Mouse (Mus musculus) adrenal gland, adult 8-10 months (tissue): Measurements from ENCODE around the gene Cacna1b. TPM values are rescaled to one million over a fixed set of nuclear protein-coding genes. Genes with fewer than 3 reads are reported as not detected.

Source experiments
- DNase-seq: peaks from one replicate; pipeline ENCODE4 v3.0.0; 2022
- total RNA-seq, 4 experiments: library from RNA; stranded (reverse); gene quantifications; 2 replicates each; pipeline ENCODE4 v1.2.4; 2022

Cacna1b gene
- total RNA-seq, result 1 to 10 TPM; 3.1 to 5.4 (median 4.2) TPM

DNA sequence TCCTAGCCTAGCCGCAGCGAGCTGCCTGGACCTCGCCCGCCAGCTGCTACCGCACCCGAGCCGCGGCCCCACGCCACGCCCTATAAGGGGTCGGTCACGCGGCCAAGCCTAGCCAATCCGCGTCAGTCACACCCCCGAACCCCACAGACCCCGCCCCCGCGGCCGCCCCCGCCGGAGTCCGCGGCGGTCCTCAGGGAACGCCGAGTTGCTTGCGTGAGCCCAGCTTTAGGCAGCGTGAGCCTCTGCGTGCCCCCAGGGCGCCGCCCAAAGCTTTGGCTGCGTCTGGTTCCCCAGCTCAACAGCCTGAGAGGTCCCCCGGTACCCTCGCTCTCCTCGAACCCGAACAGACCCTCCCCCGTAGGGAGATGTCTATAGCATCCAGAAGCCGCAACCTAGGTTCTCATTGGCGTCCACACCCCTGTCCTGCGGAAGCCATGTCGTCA is at the start of gene Cacna1b:
Cacna1b (minus strand) TSS at position 38 of the 443 bp plus-strand sequence.
- peak; percentile 42 for DNase-seq

DNA sequence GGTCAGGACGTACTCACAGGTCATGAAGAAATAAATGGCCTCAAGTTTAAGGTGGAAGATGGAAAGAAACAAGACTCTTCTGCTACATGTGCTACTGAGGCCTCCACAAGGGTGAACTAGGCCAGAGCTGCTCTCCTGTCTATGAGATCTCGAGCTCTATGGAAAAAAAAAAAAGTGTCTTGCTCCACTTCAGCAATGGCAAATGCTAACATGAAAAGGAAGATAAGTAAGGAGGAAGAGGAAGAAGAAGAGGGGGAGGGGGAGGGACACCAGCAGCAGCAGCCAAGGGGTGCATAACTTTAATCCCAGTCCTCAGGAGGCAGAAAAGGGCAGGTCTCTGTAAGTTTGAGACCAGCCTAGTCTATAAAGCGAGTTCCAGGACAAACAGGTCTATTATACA is 46.8 kb upstream of the Cacna1b start:
- no peak for DNase-seq

DNA sequence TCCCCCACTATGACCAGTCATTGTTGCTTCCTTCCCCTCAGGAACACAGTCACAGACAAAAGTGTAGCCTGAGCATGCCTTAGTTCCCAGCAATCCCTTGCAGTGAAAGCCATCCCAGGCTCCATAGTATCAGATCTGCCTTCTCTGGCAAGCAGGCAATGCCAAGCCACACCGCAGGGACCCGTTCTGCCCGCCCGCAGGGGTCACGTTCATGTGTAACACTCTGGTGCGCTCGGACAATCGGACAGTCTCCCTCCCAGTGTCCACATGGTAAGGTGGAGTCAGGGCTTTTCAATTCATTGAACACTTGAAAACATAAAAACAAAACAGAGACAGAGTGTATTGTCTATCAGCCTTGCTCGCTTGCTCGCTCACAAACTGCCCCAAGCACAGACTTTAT is 44.7 kb upstream of the Cacna1b start:
- no peak for DNase-seq

DNA sequence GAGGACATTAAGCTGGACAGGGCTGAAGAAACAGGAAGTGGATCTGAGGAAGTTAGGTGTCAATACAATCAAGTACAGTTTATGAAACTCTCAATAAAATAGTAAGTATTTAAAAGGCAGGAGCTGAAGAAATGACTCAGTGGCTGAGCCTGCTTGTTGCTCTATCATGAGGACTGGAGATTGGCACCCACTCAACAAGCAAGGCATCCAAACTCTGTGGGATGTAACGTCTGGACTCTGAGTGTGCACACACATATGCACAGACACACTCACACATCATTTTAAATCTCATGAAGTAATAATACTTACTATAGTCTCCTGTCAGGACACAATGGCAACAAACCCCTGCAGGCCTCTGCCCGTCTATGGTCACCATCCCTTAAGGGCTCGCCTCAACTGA is 44.1 kb upstream of the Cacna1b start:
- no peak for DNase-seq

DNA sequence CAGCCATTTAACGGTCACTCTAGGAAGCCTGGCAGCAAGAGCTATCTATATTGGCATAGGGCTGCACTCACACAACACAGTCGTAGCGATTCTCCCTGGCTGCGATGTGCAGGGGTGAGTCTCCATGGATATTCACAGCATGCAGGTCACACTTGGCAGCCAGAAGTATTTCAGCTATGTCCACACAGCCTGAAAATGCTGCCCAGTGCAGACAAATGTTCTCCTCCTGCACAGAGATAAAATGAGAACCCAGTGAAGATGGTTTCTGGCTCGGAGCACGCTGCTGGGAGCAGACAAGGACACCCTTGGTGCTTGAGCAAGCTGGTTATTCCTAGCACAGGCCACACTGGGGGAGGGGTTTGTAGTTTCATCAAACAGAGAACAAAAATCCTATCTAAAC is 43.2 kb upstream of the Cacna1b start:
- DNase-seq, result no peak

DNA sequence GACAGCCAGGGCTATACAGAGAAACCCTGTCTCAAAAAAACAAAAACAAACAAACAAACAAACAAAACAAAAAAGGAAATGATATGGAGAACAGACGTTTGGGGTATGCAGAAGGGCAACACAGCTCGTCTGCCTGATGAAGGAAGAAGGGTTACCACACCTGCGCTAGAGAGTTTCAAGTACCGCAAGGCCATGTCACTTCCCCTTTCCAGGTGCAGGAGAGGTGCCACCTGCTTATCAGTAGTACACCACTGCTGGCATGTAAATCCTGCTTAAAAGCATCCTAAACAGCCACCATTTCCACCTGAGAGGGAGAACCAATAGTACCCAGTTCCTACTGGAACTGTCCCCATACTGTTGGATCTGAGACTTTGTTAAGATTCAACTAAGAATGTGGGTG is 42.7 kb upstream of the Cacna1b start:
- no peak for DNase-seq

DNA sequence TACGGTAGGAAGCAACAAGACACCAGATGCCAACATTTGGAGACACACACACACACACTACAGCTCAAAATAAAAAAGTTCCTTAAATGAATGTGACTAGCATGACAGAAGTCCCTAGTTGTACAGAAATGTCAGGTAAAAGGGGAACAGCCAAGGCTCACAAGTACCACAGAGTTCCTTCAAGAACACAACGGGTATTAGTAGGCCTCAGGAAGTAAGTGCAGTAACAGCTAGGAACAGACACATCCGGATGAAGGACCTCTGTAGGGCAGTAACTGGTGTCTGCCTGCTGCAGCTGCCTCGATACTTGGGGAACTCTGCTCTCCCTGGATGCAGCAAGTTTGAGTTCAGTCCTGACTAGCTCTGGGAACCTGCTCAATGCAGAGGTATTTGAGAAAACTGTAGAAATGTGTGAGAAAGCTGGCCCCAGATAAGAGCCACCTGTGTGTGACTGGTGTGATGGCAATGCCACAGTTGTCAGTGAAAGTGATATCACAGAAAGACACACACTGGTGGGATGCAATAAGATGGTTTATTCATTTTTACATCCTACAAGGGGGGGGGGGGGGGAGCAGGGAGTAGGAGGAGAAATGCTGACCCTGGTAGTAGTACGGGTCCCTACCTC is 34.0 kb upstream of the Cacna1b start:
- no peak for DNase-seq

DNA sequence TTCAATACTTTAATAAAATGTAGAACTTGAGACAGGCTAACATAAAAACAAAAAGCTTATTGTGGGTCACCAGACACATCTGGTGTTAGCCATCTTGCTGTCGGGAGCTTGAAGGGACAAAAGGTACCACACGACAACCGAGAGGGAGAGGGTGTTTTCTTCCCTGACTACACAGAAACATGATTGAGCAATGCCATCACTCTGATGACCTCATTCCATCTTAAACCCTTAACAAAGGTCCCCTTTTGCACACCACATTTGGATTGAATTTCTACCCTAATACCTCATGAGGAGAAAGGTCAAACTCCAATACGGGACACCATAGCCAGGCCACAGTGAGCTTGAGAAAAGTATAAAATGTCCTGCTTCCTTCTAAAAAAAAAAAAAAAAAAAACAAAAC is 24.3 kb upstream of the Cacna1b start:
- DNase-seq, result no peak

DNA sequence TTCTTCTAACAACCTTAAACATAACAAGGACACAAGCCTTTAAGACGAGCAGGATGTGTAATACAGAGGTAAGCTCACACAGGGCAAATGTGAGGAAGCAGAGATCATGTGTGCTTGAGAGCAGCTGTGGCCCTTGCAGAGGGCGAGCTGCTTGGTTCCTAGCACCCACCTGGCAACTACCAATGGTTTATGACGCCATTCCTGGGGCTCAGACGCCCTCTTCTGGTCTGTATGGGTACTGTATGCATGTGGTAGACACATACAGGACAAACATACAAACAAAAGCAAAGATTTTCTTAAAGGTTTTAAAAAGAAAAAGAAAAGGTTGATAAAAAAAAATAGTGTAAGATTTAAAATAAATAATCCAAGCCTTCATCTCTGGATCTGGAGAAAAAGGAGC is 18.3 kb upstream of the Cacna1b start:
- no peak for DNase-seq

DNA sequence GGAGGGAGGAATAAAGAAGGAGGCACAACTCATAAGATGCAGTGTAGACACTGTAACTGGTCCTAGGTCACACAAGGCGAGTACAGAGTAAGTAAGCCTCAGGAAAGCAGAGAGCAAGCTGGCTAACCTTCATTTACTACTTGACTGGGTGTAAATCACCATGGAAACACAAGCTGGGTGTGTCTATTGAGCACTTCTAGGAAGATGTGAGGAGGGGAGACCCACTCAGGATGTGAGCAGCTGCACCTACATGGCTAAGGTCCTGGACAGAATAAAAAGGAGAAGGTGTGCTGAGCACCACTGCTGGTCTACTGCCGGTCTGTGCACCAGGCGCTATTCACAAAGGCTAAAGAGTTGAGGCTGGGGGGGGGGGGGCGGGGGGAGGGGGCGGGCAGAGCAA is 13.9 kb upstream of the Cacna1b start:
- DNase-seq, result no peak

DNA sequence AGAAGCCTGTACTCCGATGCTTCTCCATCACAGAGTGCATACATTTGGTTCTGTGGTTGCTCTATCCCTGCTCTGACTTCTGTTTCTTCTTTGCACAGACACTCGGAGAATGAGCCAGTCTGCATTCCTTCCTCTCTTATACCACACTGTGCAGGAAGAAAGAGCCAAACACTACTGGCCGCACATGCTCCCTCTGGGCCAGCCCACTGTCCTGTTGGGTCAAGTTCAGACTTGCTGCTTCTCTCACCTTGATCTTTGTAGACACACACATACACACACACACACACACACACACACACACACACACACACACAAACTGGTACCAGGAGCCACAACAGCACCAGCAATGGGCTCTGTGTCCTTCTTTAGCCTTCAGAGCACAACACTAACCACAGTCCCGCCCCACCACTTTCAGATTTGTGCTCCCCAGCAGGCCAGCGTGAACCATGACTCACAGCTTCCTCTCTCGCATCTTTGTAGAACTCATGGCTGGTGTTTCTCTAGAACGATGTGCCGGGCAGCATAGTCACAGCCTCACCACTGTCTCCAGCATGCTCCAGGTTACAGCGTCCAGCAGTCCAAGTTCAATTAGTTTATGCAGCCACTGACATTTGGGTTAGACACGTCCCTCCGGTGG is 13.1 kb upstream of the Cacna1b start:
- DNase-seq, result no peak

DNA sequence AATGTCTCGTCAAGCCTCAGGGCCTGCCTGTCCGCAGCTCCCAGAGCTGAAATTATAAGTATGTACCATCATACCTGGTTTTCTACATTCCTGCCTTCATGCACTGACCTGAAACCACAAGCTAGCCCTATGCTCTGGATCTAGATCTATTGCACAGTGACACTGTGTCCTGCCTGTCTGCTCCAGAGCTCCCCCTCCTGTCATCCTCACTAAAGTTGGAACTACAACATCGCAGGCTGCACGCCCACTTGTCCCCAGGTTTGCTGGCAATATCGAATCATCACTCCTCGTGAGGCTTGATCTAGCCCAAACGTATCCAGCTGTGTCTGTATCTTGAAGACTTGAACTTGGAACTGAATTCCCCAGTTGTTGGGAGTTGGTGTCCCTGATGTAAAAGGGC is 11.9 kb upstream of the Cacna1b start:
- DNase-seq, result no peak

DNA sequence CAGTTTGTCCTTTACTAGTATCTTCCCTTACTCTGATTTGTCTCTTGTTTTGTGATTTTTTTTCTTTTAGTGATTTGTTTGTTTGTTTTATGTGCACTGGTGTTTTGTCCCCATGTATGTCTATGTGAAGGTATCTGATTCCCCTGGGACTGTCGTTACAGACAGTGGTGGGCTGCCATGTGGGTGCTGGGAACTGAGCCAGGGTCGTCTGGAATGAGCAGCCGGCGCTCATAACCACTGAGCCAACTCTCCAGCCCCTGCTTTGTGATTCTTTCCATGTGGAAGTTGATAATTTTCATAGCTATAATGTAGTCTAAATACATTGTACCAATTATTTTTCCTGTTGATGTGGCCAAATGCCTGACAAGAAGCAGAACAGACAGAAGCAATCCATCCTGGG is 7.9 kb upstream of the Cacna1b start:
- no peak for DNase-seq

DNA sequence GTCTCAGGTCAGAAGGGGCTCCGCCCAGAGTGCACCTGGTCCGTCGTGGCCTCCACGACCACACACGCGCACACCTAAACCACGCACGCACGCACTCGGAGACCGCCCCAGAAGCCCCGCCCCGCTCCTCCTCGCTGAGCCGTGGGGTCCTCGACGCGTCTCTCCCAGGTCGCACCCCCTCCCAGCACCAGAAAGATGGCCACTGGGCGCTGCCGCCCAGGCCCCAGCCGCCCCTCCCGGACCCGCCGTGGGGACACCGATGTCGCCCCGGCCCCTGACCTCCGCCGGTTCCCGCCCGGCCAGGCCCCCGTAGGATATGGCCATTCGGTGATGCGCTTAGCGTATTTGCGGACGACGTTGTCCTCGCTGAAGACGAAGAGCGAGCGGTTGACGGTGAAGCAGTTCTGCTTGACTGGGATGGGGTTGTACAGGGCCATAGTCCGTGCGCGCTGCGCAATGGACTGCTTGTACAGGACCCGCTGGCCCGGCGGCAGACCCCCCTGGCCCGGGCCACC is 449 bp downstream of the Cacna1b start:
- no peak for DNase-seq

DNA sequence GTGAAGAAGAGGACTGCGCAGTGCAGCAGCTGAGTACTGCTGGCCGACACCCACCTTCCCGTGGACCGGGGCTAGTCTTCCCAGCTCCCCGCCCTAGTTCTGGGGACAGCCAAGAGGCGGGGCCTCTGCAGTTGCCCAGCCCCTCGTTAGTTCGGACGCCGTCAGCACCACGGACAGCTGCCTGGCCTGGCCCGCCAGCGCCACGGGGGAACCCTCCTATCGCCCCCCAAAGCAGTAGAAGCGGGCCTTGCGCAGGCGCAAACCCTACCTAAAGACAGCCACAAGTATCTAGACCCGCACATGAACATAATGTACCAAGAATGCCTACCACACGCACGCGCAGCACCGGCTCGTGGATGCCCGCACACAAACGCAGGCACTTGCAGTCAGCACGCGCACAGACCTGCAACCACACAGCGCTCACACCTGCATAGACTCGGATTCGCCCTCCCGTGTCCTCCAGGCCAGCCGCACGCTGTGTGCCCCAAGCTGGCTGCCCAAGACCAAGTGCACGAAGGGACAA is 968 bp downstream of the Cacna1b start:
- DNase-seq, result peak; percentile 7

DNA sequence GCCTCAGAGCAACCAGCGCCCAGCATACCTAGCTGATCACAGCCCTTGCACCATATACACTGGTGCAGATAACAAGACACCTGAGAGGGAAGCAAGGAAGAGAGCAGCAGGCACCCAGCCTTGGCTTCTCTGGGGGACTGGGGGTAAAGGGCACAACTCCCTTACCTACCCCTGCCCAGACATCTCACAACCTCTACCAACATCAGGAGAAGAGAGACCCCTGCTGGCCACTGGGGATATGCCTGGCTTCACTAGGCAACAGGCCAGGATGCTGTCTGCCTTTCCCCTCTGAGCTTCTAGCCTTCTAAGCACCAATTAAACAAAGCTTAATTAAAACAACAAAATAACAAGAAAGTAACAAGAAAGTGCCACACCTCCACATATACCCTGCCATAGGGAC is 7.7 kb downstream of the Cacna1b start:
- peak; percentile 9 for DNase-seq

DNA sequence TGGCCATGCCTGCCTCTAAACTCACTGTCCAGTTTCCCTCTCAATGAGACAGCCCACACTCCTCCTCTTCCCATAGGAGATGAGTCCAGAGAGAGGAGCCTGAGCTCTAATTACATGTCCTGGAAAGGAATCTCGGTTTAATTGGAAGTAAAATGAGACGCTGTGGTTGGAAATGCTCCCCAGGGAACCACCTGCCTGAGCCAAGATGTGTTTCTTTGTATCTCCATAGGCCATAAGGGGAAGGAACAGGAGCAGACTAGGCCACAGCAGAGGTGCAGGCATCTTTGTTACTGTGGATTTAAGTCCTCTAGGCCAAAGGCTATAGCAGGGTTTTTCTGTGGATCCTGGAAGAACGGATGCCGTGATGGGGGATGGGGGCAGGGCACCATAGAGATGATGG is 10.4 kb downstream of the Cacna1b start:
- DNase-seq, result no peak

DNA sequence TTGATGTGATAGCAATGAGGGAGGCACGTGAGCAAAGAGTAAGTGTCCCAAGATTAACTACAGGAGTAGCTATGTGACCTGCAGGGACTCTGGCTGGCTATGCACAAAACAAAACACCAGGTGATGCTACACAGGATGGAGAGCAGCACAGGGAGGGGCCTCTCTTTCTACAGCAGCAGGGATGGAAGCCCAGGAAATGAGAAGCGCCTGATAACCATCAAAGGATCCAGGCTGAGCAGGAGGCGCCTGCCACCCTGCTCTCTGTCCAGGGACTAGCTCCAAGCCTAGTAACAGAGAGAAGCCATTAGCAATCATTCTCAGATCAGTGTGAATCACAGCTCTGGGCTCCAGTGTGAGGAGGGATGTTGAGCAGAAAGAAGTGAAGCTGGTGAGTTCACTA is 12.9 kb downstream of the Cacna1b start:
- DNase-seq, result no peak

DNA sequence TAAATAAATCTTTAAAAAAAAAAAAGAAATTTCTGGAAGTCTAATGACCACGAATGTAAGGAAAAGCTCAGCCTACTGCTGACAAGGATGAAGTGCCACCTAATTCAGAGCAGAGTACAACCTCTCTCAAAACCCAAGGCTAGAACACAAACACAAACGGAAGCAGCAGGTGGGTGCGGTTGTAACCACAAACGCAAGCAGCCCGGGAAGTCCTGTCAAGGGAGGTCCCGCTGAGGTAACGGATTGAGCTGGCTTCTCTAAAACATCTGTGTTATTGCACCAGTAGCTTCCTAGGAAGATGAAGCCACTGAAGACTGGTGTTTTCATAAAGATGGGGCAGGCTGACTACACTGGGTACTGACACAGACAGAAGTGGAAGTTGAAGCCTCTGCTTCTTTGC is 15.1 kb downstream of the Cacna1b start:
- no peak for DNase-seq

DNA sequence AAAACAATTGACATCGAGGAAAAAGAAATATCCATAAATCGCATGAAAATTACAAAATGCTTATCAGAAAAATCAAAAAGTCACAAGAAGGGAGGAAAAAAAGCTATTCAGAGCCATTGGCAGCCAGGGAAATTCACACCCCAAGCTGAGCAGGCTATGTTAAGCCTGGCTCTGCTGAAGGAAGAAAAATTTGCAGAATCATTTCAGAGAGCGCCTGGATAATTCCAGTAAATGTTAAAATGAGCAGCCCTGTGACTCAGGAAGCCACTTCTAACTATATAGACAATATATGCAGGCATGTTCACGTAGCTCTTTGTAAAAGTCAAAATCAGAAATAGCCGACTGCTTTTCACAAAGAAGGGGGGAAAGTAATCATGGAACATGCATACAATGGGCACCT is 23.3 kb downstream of the Cacna1b start:
- no peak for DNase-seq

DNA sequence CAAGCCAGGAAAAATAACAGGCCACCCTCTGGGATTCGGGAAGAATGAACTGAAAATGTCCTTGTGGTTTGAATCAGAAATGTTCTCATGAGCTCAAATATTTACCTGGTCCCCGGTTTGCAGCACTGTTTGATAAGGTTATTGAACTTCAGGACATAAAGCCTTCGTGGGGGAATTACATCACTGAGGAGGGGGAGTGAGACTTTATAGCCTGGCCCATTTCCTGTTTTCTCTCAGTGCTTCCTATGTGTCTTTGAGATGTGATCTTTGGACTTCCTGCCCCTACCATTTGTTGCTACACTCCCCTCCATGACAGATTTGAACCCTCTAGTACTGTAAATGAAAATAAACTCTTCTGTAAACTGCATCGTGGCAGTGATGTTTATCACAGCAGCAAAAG is 29.8 kb downstream of the Cacna1b start:
- DNase-seq, result no peak

DNA sequence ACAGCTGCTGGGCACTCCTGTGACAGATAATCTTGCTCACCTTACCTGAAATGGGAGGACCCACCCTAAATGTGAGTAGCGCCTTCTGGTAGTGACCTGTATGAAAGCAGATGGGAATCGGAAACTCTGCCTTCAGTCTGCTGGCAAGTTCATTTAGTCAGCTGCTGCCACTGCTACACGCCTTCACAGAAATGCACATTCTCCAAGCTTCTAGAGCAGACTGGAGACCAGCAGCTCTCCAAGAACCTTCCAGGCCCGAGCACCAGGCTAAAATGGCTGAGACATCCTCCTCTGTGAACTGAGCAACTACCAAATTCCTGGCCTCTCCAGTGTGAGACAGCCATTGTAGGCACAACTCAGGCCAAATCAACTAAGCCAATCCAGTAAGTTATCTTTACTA is 37.1 kb downstream of the Cacna1b start:
- no peak for DNase-seq

DNA sequence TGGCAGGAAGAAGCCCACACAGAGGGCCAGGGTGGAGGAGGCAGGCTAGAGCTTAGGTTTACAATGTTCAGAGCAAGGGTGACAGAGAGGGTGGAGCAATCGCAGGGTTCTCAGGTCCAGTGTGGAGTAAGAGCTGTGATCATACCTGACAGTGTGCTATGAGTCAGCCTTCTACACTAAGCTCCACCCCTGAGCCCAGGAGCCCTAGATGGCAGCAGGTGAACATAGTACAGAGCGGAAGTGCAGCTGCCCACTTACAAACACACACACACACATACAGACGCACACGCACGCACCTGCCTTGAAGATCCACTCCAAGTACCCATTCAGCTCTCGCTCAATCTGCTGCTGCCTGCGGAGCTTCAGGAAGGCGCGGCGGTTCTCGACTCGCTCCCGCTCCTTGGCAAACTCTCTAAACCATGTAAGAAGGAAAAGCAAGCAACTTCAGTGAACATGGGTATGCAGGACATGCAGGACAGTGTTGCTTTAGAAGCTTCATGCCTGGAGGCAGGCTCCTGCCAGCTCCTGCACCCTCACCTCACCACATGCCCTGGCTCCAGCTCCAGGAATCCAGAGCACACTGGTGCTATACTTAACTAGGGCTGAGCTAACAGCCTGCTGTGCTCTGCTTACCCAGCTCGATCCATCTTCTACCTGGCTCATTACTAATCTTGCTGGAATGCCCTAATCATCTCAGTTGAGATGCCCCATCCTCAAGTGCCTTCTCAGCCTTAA is 43.1 kb downstream of the Cacna1b start:
- no peak for DNase-seq

DNA sequence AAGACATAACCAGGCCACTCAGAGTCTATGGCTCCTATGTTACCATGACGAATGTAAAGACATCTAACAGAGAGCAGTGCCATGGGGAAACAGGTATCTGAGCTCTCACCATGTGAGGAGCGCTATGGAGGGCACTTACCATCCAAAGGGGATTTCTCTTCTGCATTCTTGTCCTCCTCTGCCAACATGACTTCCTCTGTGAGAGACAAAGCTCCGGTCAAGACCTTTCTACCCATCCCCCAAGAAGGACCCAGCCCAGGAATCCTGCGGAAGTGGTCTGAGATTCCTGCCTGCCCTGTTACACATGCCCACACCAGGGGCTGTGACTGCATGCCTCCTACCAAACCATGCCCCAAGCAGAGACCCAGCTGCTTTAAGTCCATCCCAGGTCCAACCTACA is 44.0 kb downstream of the Cacna1b start:
- no peak for DNase-seq
